Mouse (Mus musculus) adrenal gland, adult 2 months (tissue): ENCODE results near the gene Naif1. TPM values are rescaled to one million over a fixed set of nuclear protein-coding genes. Genes with fewer than 3 reads are reported as not detected.
A peak's percentile ranks its signal among the peaks of the same experiment; 100 is the strongest.

ENCODE experiments used
- DNase-seq: peaks from one replicate; pipeline ENCODE4 v3.0.0; 2021
- polyA plus RNA-seq: library from polyadenylated mRNA; depleted of rRNA; stranded (reverse); fragments of >200 nt; gene quantifications from 2 replicates; pipeline ENCODE4 v1.2.3, GENCODE M21; 2012
- total RNA-seq, 2 experiments: library from RNA; stranded (reverse); gene quantifications; 2 replicates each; pipeline ENCODE4 v1.2.3; 2021

Naif1 gene
- total and polyA plus RNA-seq, 3 experiments, result 5.1 to 6.6 (median 5.9) TPM

DNA sequence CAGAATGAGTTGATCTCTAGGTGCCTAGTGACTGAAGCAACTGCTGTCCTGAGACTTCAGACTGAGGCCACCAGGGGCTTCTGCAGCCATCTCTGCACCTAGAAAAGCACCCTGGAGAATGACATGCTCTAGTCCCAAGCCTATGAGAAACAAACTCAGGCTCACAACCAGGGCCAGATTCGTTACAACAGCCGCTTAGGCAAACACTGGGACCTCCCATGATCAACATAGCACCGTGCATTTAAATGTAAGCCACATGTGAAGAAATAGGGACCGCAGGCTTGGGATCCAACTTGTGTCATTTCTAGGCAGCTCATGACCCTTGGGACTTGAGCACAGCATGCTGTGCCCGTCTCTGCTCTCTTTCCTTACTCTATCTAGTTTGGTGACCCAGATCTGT lies 22.5 kb upstream of the Naif1 start:
- no peak for DNase-seq

DNA sequence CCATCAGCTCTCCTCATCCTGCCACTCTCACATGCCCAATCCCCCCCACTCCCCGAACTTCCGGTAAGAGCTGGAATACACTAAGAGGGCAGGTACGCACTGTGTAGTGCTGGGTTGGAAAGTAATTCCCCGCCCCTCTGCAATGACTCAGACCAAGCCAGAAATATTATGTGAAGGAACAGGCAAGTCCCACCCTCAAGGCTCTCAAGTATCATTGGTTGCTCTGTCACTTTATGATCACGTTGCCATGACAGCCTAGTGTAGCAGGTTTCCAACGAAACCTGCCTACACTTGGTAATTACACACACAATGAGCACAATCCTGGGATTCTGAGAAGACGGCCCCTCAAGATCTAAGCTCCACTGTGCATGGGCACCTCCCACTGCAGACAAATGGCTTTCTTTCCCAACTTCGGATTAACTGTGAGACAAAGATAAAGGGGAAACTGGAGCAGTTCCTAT lies 22.0 kb upstream of the Naif1 start:
- DNase-seq, result peak; percentile 83

DNA sequence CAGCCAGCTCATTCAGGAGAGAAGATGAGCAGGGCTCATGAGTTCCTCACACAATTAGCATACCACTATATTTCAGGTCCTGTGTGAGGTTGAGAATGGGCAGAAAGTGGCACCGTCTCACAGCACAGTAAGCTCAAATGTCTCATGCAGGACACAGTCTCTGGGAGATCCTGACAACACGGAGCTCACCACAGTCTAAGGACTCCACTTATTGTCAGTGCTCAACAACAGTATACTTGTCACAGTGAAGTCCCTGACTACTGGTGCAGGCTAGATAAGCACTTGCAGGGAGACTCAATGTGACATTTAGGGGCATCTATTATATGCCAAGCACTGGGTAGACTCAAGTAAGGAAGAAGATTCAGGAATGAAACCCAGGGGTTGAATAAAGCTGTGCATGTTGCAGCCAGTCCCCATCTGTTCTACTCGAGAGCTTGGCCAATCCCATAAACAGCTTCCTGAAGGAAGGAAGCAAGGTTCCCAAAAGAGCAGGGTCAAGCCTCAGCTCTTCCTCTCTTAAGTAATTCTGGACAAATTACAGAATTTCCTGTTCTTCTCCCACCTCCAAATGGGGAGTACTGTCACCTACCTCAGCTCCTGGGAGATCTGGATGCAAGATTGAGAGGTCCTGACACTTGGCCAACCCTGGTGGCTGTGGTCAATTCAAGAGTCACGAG lies 20.9 kb upstream of the Naif1 start:
- no peak for DNase-seq

DNA sequence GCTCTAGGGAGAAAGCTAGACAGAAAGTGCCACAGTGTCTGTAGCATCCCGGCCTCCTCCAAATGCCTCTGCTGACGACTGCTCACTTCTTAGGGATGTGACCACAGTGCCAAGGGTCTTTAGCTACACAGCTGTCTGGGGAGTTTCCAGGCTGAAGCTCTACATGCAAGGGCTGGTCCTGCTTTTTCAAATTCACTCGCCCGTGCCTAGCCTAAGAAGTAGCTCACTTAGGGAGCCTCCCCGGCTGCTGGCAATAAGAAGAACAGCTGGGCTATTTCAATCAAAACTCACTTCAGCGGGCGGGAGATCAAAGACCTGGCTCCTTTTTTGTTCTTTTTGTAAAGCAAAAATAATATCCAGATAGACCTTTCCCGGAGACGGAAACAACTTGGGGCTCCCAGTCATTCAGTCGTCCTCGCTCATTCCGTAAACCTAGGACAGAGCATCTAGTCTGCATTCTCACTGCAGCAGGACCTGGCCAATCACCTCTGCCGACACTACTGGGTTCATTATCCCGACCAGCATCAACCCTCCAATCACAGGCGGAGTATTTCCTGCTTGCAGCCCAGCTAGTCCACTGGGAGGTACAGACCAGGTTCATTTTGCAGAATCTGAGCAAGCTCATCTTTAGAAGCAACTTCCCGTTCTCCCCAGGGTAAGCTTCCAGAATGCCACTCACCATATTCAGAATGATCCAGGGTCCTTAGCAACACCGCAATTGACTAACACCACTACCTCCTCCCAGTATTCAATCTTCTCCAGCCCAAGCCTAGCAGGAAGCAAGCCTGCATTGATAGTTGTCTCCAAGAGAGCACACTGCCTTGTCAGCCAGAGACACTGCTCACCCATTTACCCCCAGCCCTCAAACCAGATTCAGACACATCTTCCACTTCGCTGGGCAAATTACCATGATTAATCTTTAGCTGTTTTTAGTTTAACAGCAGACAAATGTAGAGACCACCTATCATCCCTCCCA lies 19.3 kb upstream of the Naif1 start:
- peak; percentile 77 for DNase-seq

DNA sequence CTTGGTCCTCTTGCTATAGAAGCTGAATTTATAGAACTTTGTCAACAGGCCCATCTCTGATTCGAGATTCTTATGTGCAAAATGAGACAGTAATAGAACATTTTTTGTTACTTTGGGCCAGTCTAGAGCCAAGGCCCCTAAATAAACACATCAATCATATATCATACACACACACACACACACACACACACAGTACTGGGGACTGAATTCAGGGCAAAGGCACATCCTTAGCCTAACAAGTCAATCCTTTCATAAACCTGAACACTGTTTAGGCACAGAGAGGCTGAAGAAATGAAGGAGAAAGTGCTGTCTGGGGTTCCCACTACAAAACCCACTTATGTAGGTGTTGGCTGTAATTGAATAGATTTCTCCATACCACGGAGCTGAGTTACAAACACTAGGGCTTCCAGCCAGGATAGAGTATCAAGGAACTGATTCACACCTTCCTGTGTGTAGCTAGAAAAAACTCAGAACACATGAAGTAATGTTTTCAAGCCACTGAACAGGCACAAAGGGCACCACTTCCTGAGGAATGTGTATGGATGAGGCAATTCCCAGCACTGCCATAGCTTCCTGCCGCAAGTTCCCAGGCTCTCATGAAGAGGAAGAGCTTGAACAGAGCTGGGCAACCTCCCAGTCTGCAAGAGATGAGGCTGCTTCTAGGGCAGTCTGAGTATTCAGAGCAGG lies 13.4 kb upstream of the Naif1 start:
- DNase-seq, result no peak

DNA sequence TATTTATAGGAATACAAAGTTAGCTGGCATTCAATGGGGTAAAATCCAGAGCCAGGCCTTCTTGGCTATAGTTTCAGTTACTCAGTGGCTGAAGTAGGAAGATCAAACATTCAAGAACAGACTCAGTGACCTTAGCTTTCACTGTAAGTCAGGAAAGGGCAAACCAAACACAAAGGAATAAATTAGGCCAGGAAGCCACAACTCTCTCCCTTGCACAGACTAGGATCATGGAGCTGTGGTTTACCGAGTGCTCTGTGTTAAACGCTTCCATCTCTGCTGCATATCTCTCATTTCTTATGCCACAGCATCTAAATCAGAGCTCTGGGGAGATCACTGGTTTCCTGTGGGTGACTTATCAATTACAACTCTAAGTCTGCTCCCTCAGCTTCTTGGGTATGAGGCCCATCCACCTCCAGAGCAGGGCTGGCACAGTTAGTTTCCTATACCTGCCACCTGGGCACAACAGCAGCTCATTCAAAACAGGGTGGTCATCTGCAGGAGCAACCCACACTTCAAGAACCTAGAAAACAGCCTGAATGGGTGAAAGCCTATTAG lies 12.6 kb upstream of the Naif1 start:
- no peak for DNase-seq

DNA sequence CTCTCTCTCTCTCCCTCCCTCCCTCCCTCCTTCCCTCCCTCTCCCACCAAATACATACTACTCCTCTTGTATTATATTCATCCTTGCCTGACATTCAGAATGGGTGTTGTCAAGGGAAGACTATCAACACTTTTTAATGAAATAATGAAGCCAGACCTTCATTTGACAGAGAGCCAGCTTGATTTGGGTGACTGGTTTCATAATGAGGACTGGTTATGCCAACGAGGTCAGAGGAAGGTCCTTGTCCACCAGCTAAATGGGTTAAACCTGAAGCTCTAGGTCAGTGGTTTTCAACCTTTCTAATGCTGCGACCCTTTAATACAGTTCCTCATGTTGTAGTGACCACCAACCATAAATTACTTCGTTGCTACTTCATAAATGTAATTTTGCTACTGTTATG lies 11.5 kb upstream of the Naif1 start:
- no peak for DNase-seq

DNA sequence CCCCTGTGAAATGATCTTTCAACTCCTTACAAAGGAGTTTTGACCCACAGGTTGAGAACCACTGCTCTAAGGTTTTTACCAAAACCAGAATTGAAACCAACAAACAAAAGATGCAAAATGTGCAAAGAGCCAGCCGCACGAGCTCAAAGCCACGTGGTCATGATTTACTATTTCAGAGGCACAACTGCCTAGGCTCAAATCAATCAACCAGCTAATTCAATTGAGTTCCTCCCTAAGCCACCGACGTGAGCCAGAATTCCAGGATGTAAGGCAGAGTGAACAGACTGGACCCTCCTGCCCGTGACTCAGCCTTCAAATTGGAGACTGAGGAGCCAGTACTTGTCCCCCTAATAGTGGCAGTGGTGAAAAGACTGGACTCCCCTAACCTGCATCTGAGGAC lies 11.1 kb upstream of the Naif1 start:
- no peak for DNase-seq

DNA sequence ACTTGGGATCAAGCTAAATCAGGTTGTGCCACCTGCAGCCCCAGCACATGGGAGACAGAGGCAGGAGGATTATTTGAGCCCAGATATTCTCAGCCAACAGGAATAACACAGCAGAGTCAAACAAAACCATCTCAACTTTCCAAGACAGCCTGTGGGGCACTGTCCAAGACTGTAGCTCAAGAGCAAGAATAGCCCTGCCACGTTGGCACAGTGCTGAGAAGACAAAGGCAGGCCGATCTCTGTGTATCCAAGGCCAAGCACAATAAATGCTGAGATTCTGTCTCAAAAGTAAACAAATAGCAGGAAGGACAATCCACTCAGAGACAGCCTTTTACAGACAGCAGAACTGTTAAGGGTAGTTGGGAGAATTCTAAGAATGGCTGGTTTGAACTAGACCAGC lies 10.1 kb upstream of the Naif1 start:
- DNase-seq, result no peak

DNA sequence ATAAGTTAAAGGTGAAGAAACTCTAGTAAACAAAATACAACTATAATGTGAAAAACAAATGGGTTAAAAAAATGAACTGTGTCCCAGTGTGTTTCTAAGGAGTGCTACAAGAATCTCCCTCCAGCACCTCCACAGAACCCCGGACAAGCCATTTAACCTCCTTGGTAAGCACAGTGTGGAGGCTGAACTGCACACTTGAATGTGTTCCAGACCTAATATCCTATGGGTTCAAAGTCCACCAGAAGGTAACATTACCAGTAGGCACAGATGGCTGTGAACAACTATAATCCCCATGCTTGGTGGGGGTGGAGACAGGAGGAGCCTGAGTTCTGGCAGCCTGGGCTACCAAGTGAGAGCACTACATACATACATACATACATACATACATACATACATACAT lies 9.6 kb upstream of the Naif1 start:
- DNase-seq, result no peak

DNA sequence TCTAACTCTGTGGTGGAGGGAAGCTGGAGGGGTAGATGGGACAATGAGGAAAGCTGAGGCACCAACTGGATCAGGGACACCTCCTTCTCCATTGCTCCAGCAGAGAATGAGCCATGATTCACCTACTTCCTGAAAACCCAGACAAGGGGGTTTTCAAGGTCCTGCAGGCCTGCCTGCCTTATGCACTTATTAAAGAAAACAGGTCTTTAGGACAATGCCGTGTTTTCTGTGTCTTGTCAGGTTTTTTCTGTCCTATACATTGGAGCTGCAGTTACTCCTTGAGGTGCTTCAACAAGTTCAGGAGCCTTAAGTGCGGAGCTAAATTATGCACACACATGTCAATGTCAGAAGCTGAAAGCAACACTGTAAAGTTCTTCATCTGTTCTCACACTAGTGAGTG lies 8.7 kb upstream of the Naif1 start:
- DNase-seq, result no peak

DNA sequence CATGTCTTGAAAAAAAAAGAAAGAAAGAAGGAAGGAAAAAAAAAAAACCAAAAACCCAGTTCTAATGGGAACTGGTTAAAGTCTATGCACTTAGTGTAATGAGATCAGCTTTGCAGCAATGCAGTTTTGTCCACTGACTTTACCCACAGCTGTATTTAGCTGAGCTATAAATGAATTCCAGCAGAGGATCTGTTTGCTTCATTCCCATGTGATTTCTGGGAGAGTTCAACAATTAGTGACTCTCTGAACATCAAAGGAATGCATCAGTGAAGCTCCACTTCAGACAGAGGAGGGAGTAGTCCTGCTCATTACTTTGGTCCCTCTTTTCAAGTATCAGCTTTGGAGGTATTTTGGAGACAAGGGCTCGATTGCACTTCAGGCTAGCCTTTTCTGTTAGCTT lies 4.7 kb upstream of the Naif1 start:
- no peak for DNase-seq

DNA sequence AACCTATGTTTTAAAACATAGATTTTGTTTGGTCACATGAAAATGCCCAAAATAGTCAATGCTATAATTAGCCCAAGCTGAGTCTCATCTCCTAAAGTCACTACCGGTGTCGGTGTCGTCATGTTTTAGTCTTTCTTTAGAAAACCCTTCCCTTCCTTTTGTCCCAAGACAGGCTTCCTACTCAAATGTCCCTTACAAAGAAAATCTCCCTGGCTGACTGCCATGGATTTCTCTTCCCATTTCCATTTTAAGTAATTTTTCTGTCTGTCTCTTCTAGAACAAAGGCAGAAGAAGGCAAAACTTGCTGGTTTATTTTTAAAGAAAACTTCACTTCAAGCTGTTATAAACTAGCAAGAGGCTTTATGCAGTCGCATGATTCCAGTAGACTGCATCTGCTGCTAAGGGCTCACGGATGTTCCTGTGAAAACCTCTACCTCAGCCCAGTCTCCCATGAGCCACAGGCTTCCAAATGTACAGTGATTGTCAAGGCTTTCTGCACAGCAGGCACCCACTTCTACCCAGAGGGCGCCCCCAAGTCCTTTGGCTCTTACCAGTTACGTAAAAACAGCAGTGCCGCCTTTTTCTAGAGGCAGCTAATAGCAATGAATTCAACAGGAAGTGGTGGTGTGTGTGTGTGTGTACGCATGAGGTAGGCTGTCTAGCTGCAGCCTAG lies 2.9 kb upstream of the Naif1 start:
- peak; percentile 51 for DNase-seq

DNA sequence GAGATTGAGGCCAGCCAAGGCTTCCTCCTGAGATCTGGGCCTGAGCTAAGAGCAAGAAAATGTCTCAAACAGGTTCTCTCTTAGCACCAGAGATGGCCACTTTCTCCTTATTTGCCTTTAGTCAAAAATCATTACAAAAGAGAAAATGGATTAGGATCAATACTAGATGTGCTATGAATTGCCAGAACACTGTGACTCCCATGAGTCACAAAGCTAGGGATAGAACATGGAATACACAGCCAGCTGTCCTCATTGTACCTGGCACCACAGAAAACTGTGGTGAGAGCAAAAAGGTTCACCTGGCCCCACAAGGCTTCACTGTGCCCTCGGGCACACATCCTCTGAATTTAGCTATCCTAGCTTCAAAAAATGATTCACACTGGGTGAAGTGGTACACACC lies 1.8 kb upstream of the Naif1 start:
- no peak for DNase-seq

DNA sequence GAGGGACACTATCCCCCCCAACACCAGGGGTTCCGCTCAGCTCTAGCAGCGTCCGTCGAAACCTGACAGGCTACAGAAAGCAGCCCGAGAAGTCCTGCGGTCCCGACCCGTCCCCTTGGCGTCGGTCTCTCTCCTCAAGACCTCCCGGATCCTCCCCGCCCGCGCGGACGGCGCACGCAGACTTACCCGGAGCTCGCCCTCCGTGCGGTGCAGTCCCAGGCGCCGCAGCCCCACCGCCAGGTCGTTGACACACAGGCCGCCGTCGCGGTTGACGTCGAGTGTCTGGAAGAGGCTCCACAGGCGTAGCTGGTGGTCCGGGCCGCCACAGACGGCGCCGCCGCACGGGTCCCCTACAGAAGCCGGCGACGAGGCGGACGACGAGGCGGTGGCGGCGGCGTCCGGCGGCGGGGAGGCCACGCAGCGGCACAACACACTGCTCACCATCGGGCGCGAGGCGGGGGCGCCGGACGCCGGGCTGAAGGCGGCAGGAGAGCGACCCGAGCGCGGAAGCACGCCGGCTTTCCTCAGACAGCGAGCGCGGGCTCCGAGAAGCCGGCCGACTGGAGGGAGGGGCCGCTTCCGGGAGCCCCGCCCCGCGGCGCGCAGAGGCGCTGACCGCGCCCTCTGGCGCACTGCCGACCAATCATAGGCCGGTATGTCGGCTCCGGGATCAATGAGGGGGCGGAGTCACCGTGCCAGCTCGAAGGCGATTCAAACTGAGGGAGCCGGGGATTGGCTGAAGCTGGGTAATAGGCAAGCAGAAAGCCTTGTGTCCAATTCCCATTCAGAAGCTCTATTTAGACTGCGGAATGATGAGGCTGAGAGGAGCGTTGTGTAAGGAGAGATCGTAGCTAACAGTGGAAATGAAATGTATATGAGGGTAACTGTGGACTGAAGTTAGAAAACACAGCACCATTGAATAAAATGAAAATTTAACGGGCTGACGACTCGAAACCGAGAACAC lies 906 bp downstream of the Naif1 start, which contains the start of gene Slc25a25:
Slc25a25 (minus strand) TSS at position 565 of the 964 bp plus-strand sequence.
- peak; percentile 98 for DNase-seq

DNA sequence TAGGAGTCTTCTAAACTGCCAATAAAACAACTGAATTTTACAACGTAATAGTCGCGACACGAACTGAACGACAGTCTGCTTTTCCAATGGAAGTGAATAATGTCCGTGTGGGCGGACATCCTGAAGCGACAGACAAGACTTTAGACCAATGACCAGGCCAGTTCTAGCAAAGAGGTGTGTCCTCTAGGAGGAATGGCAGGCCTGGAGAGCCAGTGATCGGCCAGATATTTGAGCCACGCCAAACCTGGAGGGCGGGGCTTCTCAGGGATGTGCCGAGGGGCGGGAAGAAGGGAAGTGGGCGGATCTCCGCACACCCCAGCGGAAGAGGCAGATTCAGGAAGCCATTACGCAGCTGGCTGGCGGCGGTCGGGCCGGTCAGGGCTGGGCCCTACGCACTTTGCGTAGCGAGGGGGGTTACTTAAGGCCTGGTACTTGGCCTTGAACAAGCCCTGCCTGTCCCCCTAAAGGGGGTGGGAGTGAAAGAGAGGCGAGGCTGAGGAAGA lies 1.7 kb downstream of the Naif1 start:
- DNase-seq, result peak; percentile 99

DNA sequence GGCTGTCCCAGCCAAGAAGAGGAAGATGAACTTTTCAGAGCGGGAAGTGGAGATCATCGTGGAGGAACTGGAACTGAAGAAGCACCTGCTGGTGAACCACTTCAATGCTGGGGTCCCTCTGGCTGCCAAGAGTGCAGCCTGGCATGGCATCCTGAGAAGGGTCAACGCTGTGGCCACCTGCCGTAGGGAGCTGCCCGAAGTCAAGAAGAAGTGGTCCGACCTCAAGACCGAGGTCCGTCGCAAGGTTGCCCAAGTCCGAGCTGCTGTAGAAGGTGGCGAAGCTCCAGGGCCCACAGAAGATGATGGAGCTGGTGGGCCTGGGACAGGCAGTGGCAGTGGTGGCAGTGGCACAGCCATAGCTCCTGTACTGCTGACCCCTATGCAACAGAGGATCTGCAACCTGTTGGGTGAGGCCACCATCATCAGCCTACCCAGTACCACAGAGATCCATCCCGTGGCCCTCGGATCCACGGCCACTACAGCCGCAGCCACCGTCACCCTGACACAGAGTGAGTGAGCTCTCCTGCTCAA lies 2.2 kb downstream of the Naif1 start:
- no peak for DNase-seq

DNA sequence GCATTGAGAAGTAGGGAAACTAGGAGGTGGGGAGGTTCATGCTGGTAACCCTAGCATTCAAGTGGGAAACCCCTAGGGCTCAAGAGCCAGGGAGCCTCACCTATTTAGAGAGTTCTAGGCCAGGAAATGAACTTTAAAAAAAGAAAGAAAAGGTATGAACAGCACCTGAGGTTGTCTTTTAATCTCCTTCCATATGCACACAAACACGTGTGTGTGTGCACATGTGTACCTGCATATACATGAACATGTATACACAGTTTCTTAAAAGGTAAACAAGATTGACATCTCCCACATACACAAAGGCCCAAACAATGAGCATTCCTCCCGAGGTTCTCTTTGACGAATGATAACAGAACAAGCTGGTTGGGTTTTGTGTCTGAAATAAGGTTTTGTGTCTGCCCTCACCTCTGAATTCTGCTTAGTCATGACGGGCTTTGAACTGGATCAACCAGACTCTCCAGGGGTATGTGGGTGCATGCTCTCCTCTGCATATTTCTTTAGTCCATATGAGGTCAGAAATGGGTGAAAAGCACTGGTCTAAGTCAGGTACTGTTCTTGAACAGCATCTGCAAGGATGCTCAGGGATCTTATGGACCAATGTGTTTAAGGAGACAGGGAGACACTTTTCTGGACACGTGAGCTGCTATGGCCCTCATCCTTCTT lies 3.5 kb downstream of the Naif1 start:
- DNase-seq, result no peak

DNA sequence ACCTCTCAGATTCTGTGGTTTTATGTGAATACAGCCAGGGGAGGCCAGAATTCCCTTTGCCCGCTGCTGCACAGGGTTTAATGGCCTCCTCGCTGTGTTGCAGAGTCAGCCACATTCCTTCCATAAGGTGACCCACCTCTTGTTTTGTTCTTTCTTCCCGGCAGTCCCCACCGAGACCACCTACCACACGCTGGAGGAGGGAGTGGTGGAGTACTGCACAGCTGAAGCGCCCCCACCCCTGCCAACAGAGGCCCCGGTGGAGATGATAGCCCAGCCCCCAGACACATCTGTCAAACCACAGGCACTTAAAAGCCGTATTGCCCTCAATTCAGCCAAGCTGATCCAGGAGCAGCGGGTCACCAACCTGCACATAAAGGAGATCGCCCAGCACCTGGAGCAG lies 4.4 kb downstream of the Naif1 start:
- no peak for DNase-seq
